Mouse (Mus musculus) lung, adult 18-20 months (tissue): ENCODE measurements at regions not wholly inside any gene's neighbourhood (a gene's known extent, or its start where the extent isn't known, plus 50 kb on each side); places are given as distances from the start of the nearest gene placed in this dataset.

ENCODE experiments used
- DNase-seq, 2 experiments: peaks; one replicate each; pipeline ENCODE4 v3.0.0; 2022; ENCODE audit warnings: mixed read lengths in 2 of 2

DNA sequence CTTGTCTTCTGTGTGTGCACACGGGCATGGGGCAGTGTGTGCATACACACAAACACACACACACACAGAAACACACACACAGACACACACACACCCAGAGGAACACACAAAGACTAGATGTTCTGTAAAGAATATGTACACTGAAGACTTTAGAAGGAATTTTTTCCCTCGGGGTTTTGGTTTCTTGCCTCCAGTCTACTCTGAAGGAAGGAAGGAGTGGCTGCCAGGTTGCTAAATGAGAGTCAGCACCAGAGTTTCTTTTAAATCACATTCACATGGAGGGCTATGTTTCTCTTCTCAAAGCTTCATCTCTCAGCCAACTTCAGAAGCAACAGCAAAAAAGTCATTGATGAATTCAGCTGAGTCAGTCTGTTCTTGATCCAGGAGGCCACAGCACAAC lies 61.8 kb upstream of the Irf2bp2 start:
- no peak for DNase-seq

DNA sequence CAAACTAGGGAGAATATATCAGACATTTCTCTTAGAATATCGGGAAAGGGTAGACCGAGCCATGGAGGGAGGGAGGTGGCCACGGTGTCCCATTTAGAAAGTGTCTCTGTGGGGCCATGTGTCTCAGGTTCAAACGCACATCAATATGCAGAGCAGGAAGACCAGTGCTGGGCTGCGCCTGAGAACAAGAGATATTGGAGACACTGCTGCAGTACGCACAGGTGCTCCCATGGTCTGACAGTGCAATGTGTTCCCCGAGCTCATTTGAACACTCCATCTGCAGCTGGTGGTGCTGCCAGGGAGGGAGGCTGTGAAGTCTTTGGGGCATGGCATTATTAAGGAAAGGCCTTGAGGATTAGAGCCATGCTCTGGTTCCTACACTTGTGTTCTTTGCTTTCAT lies 60.6 kb upstream of the Irf2bp2 start:
- no peak for DNase-seq

DNA sequence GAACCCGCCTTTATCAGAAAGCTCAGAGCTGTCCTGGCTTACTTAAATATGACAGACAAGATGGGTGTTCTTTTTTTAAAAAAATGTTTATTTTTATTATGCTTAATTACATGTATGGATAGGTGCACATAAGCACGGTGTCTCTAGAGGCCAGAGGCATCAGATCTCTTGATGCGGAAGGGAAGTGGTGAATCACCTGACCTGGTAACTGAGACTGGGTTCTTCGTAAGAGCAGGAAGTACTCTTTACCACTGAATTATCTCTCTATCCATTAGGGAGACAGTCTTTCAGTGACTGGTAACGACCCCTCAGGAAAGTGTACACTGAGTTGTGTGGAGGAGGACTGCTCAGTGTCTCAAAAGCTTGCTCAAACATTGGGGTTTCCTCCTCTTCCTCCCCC lies 58.4 kb upstream of the Irf2bp2 start:
- DNase-seq = no peak

DNA sequence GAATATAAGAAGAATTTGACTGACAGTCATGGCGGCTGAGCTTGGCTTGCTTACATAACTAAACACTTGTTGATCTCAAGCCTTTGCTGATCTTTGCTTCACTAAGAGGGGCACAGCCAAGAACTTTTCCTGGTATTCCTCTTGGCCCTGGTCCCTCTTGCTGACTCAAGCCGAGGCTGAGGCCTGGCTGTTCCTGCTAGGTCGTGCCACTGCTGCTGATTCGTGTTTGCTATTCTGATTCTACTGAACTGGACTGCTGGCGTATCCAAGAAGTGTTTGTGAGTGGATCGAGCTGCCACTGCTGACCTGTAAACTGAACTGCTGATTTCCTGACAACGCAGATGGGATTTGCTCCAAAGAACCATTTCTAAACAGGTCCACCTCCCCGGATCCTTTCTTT lies 57.2 kb upstream of the Irf2bp2 start:
- DNase-seq = peak; percentile 60 to 73

DNA sequence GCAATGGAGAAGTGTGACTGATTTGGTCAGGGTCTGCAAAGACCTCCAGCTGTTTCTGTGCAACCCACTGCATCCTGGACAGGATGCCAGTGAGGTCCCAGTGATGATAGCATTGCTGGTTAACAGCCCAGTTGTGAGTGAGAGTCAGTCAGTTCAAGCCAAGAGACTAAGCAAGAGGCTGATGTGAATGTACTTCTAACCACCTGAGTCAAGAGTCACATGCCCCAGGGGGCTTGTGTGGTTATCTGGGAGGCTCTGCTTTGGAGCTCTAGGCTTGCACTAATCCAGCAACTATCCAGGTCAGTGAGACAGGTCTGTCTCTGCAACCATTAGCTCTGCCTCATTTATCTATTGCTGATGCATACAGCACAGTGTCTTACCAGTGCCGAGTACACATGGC lies 55.5 kb upstream of the Irf2bp2 start:
- DNase-seq = no peak

DNA sequence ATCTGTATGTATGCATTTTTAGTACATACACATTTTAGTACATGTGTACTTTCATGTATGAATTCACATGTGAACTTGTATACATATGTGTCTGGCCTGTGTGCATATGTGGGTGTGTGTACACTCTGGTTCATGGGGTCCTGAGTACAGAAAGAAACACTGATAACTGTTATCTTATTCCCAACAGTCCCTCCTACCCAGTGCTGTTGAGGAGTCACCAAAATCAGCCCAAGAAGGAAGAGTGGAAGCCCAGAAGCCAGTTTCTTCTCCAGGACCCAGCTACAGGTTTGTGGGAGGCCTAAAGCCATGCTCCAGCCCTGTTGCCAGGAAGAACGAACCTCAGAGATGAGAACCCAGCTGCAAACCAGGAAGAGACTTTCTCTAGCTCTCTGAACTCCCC lies 53.6 kb upstream of the Irf2bp2 start:
- no peak for DNase-seq

DNA sequence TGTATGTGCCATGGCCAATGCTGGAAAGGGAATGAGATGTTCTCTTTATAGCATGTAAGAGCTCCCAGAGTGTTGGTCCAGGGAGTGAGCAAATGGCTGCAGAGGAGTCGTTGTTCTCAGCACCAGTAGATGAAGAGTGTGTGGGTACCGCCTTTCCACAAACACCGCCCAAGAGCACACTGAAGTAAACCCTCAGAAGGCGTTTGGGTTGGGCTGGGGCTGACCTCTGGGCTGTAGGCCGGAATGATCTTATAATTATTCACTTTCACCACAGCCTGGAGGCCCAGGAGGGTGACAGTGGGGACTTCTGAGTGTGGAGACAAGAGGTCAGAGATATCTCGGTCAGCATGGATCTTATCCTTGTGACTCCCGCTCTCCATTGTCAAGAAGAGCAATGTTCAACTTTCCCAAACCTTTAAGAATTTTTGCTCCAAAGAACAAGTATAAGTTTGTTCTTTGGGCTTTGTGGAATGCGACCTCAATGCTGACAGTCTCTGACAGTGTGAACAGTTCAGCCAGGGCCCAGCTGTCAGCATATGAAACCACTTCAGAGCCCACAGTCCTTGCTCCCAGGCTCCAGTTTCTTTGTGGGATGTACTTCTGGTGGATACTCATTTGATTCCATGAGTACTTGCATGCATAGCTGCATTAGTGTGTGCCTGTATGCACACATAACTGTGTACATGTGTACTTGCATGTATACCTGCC lies 53.0 kb upstream of the Irf2bp2 start:
- no peak for DNase-seq

DNA sequence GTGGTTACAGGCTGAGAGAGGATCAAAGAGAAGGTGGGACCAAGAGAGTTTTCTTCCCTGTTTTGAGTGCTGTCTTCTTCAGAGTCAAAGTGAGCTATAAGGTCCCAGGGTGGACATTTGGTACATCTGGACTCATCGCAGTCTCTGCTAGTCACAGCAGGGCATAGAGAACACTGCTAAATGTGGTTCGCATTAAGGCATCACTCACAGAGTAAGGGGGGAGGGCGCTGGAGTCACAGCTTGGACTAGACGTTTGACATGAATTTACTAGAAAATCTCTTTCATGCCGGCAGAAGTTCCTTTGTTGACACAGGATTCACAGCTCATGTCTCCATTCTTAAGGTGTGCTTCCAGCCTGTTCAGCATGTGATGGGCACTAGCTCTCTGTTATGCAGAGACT lies 50.4 kb upstream of the Irf2bp2 start:
- no peak for DNase-seq
